Mouse (Mus musculus): ENCODE measurements around the gene Ccdc63.

Gene Ccdc63

GRCm38 (mm10) chr5:122125211-122125760 is 15.3 kb downstream of the Ccdc63 start:
- DNase-seq (ENCODE audit: low spot score in 2 of 2): no peak

- no peak for DNase-seq (ENCODE audit: low spot score in 2 of 2)
Observed at GRCm38 (mm10) chr5:122116243-122116642, 24.4 kb downstream of the Ccdc63 start.

- no peak for DNase-seq (ENCODE audit: low spot score in 2 of 2)
Observed at GRCm38 (mm10) chr5:122115266-122115763, 25.3 kb downstream of the Ccdc63 start.

GRCm38 (mm10) chr5:122114176-122114575 is 26.4 kb downstream of the Ccdc63 start:
- peak in 1 of 2 experiments; percentile 31 for DNase-seq (ENCODE audit: low spot score in 2 of 2)

- DNase-seq (ENCODE audit: low spot score in 2 of 2): no peak
Observed at GRCm38 (mm10) chr5:122113450-122113849, 27.2 kb downstream of the Ccdc63 start.

- no peak for DNase-seq (ENCODE audit: low spot score in 2 of 2)
Observed at GRCm38 (mm10) chr5:122111933-122112248, 28.7 kb downstream of the Ccdc63 start.

- DNase-seq (ENCODE audit: low spot score in 2 of 2): no peak
Observed at GRCm38 (mm10) chr5:122111091-122111932, 29.3 kb downstream of the Ccdc63 start.

- no peak for DNase-seq (ENCODE audit: low spot score in 2 of 2)
Observed at GRCm38 (mm10) chr5:122110625-122111024, 30.0 kb downstream of the Ccdc63 start.

GRCm38 (mm10) chr5:122109325-122110060 is 31.1 kb downstream of the Ccdc63 start:
- no peak for DNase-seq (ENCODE audit: low spot score in 2 of 2)

GRCm38 (mm10) chr5:122108104-122108503 is 32.5 kb downstream of the Ccdc63 start:
- no peak for DNase-seq (ENCODE audit: low spot score in 2 of 2)

GRCm38 (mm10) chr5:122106212-122106611 is 34.4 kb downstream of the Ccdc63 start:
- DNase-seq (ENCODE audit: low spot score in 2 of 2): no peak

GRCm38 (mm10) chr5:122104981-122105380 is 35.6 kb downstream of the Ccdc63 start:
- DNase-seq (ENCODE audit: low spot score in 2 of 2): no peak

- no peak for DNase-seq (ENCODE audit: low spot score in 2 of 2)
Observed at GRCm38 (mm10) chr5:122104201-122104600, 36.4 kb downstream of the Ccdc63 start.

GRCm38 (mm10) chr5:122103075-122103474 is 37.5 kb downstream of the Ccdc63 start:
- DNase-seq (ENCODE audit: low spot score in 2 of 2): peak in 1 of 2 experiments; percentile 16

- no peak for DNase-seq (ENCODE audit: low spot score in 2 of 2)
Observed at GRCm38 (mm10) chr5:122102476-122103050, 38.1 kb downstream of the Ccdc63 start.

GRCm38 (mm10) chr5:122094439-122094838 is 46.2 kb downstream of the Ccdc63 start:
- no peak for DNase-seq (ENCODE audit: low spot score in 2 of 2)

GRCm38 (mm10) chr5:122093734-122094133 is 46.9 kb downstream of the Ccdc63 start:
- no peak for DNase-seq (ENCODE audit: low spot score in 2 of 2)

GRCm38 (mm10) chr5:122092794-122093193 is 47.8 kb downstream of the Ccdc63 start:
- no peak for DNase-seq (ENCODE audit: low spot score in 2 of 2)

- no peak for DNase-seq (ENCODE audit: low spot score in 2 of 2)
Observed at GRCm38 (mm10) chr5:122091070-122091469, 49.6 kb downstream of the Ccdc63 start.

GRCm38 (mm10) chr5:122089664-122090063 is 51.0 kb downstream of the Ccdc63 start:
- DNase-seq (ENCODE audit: low spot score in 2 of 2): no peak

- peak; percentile 79 for DNase-seq (ENCODE audit: low spot score in 2 of 2)
Observed at GRCm38 (mm10) chr5:122088917-122089316, 51.7 kb downstream of the Ccdc63 start.

- DNase-seq (ENCODE audit: low spot score in 2 of 2): no peak
Observed at GRCm38 (mm10) chr5:122086121-122086520, 54.5 kb downstream of the Ccdc63 start.

All from right cerebral cortex, postnatal 36 days (tissue).